Mouse (Mus musculus) heart, adult 2 months (tissue): ENCODE measurements at regions not wholly inside any gene's neighbourhood (a gene's known extent, or its start where the extent isn't known, plus 50 kb on each side); places are given as distances from the start of the nearest gene placed in this dataset.

ENCODE experiments used
- CTCF ChIP-seq: fragments of 200-600 bp; IDR thresholded peaks from 2 replicates; pipeline ENCODE4 v1.8.1; 2022; ENCODE audit warnings: antibody characterized with exemption, mild to moderate bottlenecking, moderate library complexity
- EP300 ChIP-seq: fragments of 200-500 bp; IDR thresholded peaks from 2 replicates; pipeline ENCODE4 v1.6.1; 2011; ENCODE audit warnings: low read depth, low read length, control low read depth; ENCODE audit not compliant: insufficient read depth
- POLR2A ChIP-seq: fragments of 200-500 bp; IDR thresholded peaks from 2 replicates; pipeline ENCODE4 v1.6.1; 2011; ENCODE audit warnings: mild to moderate bottlenecking, low read depth, low read length, control low read depth; ENCODE audit not compliant: insufficient read depth

- TF ChIP-seq POLR2A (no peak), CTCF (no peak), EP300 (no peak)
These were observed 65.3 kb upstream of the Abcd3 start for GRCm38 (mm10) chr3:121880355-121880754.
